Mouse (Mus musculus) stomach, postnatal 0 days (tissue): ENCODE results near the gene Tma7. TPM values are rescaled to one million over a fixed set of nuclear protein-coding genes. Genes with fewer than 3 reads are reported as not detected.
A peak's percentile ranks its signal among the peaks of the same experiment; 100 is the strongest.

Experiments used
- ATAC-seq: fragments of 200-750 bp; cut with Nextera tagmentation; 2 replicates; pipeline ENCODE4 v1.8.0; 2017; ENCODE audit not compliant: low FRiP score, low TSS enrichment
- DNase-seq: peaks from one replicate; pipeline ENCODE4 v3.0.0-alpha.2; 2016; ENCODE audit warnings: low spot score
- H3K27ac ChIP-seq: fragments of 300-500 bp; sonication (generic); replicated peaks from 2 replicates; pipeline ENCODE4 v1.5.1; 2014; ENCODE audit warnings: mild to moderate bottlenecking, control low read depth
- H3K27me3 ChIP-seq: fragments of 300-500 bp; sonication (generic); 2 replicates; pipeline ENCODE4 v1.6.1; 2014; ENCODE audit warnings: low read length; ENCODE audit not compliant: control insufficient read depth, insufficient read depth
- H3K36me3 ChIP-seq: fragments of 300-500 bp; sonication (generic); 2 replicates; pipeline ENCODE4 v1.6.1; 2014; ENCODE audit warnings: low read length, mixed read lengths; ENCODE audit not compliant: control insufficient read depth, insufficient read depth
- H3K4me1 ChIP-seq: fragments of 300-500 bp; sonication (generic); replicated peaks from 2 replicates; pipeline ENCODE4 v1.6.1; 2014; ENCODE audit warnings: antibody characterized with exemption; ENCODE audit not compliant: control insufficient read depth, insufficient read depth
- H3K4me2 ChIP-seq: fragments of 300-500 bp; sonication (generic); replicated peaks from 2 replicates; pipeline ENCODE4 v1.6.1; 2014; ENCODE audit warnings: low read depth, mild to moderate bottlenecking, control low read depth, moderate library complexity
- H3K4me3 ChIP-seq: fragments of 300-500 bp; sonication (generic); 2 replicates; pipeline ENCODE4 v1.5.1; 2014; ENCODE audit warnings: low read depth, low read length, control low read depth
- H3K9ac ChIP-seq: fragments of 300-500 bp; sonication (generic); 2 replicates; pipeline ENCODE4 v1.6.1; 2014; ENCODE audit warnings: mild to moderate bottlenecking, low read length, control low read depth, mixed read lengths
- H3K9me3 ChIP-seq: fragments of 300-500 bp; sonication (generic); 2 replicates; pipeline ENCODE4 v1.6.1; 2016; ENCODE audit warnings: low read length; ENCODE audit not compliant: control insufficient read depth
- CTCF ChIP-seq: IDR thresholded peaks from 2 replicates; pipeline ENCODE4 v1.5.1; 2016; ENCODE audit warnings: antibody characterized with exemption, low read depth, mild to moderate bottlenecking, moderate library complexity
- EP300 ChIP-seq: optimal IDR thresholded peaks from 2 replicates; pipeline ENCODE3; 2016; ENCODE audit warnings: antibody characterized with exemption
- WGBS: fragments of 180-500 bp; shearing (Covaris S2); extraction: QIAGEN DNeasy Blood & Tissue Kit; methylation state at CpG from one replicate; pipeline ENCODE4 v1.1.7; 2014; 5-methylcytosine and 5-hydroxymethylcytosine counted together
- polyA plus RNA-seq: library from polyadenylated mRNA; unstranded; fragments of >200 nt; fragmentation: Nextera tagmentation; extraction: Ambion mirVana; gene quantifications from 2 replicates; pipeline ENCODE4 v1.2.1, GENCODE M21; 2015

The Tma7 gene
- polyA plus RNA-seq, 1 experiment from 2014 or later: 424 TPM

DNA sequence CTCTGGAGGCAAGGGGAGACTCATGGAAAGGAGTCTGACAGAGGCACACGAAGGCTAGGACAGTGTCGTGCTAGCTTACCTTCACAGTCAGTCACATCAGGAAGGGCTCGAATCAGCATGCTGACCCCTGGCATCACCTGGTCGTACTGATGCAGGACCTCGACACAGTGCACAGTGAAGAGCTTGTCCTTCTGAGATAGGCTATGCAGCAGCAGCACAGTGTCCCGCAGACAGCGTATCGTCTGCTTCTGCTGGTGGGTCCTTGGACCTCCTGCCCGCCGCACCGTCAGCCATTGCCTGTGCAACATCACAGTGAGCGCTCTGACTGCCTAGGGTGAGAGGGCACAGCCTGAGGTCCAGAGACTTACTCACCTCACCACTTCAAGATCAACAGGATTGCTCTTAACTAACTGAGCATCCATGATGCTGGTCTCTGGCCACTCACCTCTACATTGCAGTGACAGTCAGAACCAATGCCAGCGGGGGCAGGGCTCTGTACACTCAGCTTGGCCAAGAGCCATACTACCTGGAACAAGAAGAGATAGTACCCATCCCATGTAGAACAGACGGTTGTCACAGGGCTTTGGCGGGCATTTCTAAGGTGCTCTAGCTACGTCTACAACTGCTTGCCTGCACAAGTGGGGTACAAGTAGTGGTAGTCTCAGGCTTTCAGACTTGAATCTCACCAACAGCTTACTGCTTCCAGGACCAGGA, 22.0 kb downstream of the Tma7 start:
- ATAC-seq: no peak
- WGBS: 89% methylated on average over 16 of the region's 16 CpGs
- no peak overlapping the region for H3K4me2 ChIP-seq

GRCm38 (mm10) chr9:109059136-109059903, 23.1 kb downstream of the Tma7 start, which contains the start of gene Trex1:
Trex1 (minus strand) TSS chr9:109059734.
- Histone ChIP-seq H3K9ac (peak within 1 kb of the TSS; percentile 65), H3K4me3 (peak within 1 kb of the TSS; percentile 42), H3K27ac (peak within 1 kb of the TSS; percentile 93), H3K36me3 (peaks cover 23% of the 10 kb centered on the region), H3K4me1 (0 out of 2 replicates have a peak, but pooled peaks cover 6% of the 10 kb centered on the region), H3K27me3 (no peaks in the 10 kb centered on the region), H3K9me3 (no peaks in the 10 kb centered on the region), H3K4me2 (peak within 1 kb of the TSS; percentile 50)
- ATAC-seq (peak; percentile 92), DNase-seq (peak; percentile 91)
- under 1% methylated on average over 15 of the region's 15 CpGs for WGBS
- peak; percentile 99 for TF ChIP-seq CTCF
- peak; percentile 65 for TF ChIP-seq EP300

More for the DNA sequence above, 22.0 kb downstream of the Tma7 start:
- Histone ChIP-seq H3K27me3 (no peaks in the 10 kb centered on the region), H3K4me1 (0 out of 2 replicates have a peak, but pooled peaks cover 4% of the 10 kb centered on the region), H3K9me3 (no peaks in the 10 kb centered on the region), H3K9ac (no peak overlapping the region; the same call in 1 of the 2 replicates), H3K36me3 (peaks cover 32% of the 10 kb centered on the region), H3K27ac (peak overlapping the region; percentile 93), H3K4me3 (no peak overlapping the region)
- no peak for TF ChIP-seq CTCF
- no peak for DNase-seq

DNA sequence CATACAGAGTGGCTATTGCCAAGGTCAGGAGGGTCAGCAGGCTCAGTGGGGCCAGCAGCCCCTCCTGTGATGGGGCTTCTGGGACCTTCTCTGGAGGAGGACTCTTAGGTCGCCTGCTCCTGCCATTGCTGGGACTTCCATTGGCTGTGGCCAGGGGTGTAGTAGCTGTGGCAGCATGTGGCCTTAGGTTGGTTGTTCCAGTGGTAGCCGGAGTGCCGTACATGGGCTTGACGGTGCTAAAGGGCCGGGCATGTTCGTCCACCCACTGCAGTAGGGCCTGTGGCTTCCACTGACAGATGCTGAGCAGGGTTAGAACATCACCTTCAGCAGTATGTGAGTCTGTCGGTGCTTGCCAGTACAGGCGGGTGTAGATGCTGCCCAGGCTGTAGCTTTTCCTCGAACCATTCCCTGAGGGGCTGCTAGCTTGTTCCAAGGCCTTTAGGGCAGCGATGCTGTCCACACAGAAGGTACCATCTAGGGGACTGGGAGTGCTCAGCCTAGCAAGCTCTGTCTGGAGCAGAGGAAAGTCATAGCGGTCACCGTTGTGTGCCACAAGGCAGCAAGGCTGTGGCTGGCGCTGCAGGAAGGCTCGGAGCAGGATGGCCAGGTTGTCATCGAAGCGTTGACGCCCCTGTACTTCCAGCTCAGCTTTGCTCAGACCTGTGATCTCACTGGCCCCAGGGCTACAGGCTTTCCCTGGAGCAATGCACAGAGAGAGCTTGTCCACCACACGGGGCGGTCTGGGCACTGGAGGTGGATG, 24.2 kb downstream of the Tma7 start:
- Histone ChIP-seq H3K4me3 (peak overlapping the region; percentile 42), H3K9ac (peak overlapping the region; percentile 65), H3K27ac (peak overlapping the region; percentile 93), H3K4me1 (0 out of 2 replicates have a peak, but pooled peaks cover 6% of the 10 kb centered on the region), H3K36me3 (peaks cover 19% of the 10 kb centered on the region), H3K4me2 (peak overlapping the region; percentile 50), H3K27me3 (no peaks in the 10 kb centered on the region), H3K9me3 (no peaks in the 10 kb centered on the region)
- 88% methylated on average over 19 of the region's 19 CpGs for WGBS
- TF ChIP-seq CTCF (no peak), EP300 (no peak)
- ATAC-seq: no peak
- DNase-seq: no peak

DNA sequence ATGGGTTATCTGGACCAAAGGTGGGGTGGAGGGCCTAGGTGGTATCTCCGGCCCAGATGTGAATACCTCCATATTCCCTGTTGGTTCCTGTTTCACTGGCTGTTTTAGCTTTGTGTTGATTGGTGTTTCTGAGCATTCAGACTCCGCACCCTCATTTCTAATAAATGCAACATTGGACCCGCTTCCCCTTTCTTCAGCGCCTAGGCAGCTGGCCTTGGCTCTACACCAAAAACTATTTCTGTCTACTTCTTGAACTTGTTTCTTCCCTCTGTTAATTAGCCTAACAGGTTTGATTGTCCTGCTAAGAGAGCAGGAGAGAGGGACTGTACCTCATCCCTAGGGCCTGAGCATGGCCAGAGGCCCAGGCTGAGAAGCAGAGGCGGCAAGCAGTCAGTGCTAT, 24.8 kb downstream of the Tma7 start:
- Histone ChIP-seq H3K4me3 (no peak overlapping the region), H3K27ac (no peak overlapping the region), H3K4me1 (0 out of 2 replicates have a peak, but pooled peaks cover 6% of the 10 kb centered on the region), H3K9me3 (no peaks in the 10 kb centered on the region), H3K4me2 (no peak overlapping the region), H3K9ac (no peak overlapping the region), H3K27me3 (no peaks in the 10 kb centered on the region), H3K36me3 (peaks cover 17% of the 10 kb centered on the region)
- ATAC-seq (no peak), DNase-seq (no peak)
- WGBS: 88% methylated on average over 5 of the region's 5 CpGs
- TF ChIP-seq EP300 (no peak), CTCF (no peak)

- Histone ChIP-seq H3K4me3 (no peak overlapping the region), H3K36me3 (peaks cover 17% of the 10 kb centered on the region), H3K9me3 (no peaks in the 10 kb centered on the region), H3K27me3 (no peaks in the 10 kb centered on the region), H3K4me1 (0 out of 2 replicates have a peak, but pooled peaks cover 6% of the 10 kb centered on the region), H3K27ac (no peak overlapping the region), H3K4me2 (no peak overlapping the region), H3K9ac (no peak overlapping the region)
- DNase-seq: no peak
- ATAC-seq: no peak
- TF ChIP-seq CTCF (no peak), EP300 (no peak)
- 82% methylated on average over 4 of the region's 4 CpGs for WGBS
These were observed 25.5 kb downstream of the Tma7 start for GRCm38 (mm10) chr9:109056916-109057315.
